8 mouse cellular contexts compared by ENCODE assay signal in the genomic region with DNA sequence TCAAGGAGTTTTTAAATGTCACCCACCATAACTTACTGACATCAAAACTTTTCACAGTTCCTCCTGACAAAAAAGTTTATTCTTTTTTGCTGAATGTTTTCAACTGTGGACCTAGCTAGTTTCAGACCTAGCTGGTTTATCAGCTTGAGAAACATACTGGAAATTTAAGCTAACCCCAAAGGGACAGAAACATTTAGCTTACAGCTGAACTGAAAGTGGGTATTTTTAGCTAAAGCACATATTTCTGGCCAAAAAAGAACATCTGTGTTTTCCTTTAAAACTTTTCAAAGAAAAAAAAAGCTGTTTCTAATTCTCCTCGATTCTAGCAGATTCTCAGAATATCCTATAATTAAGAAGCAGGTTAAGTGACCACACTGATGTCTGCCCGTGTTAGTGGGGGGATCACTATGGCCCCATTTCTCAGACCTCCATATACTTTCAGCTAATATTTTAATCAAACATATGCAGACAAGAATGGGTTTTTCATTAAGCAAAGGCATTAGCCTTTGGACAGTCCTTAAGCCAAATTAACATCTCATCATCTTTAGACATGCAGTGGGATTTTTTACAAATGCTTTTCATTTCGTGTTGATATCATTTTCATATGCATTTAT. TPM values are rescaled to one million over a fixed set of nuclear protein-coding genes. Genes with fewer than 3 reads are reported as not detected.
DNase-seq lines count a peak whose midpoint lies in the region; ATAC-seq lines count a peak whose summit lies in the region.

No protein-coding gene starts in this region.

- no peak for DNase-seq in lung, postnatal 4 days
- DNase-seq in splenic B cell, adult 2 months (ENCODE audit: low read depth, low spot score) = peak; percentile 25
- DNase-seq in MN1 (ENCODE audit: low spot score) = no peak
- DNase-seq in thymus, postnatal 14 days = no peak
- no peak for DNase-seq in adrenal gland, postnatal 25 days

- H3K4me2 ChIP-seq in lung, embryonic 16.5 days (ENCODE audit: low read depth, low read length) = peak overlapping the region; percentile 75
- peak overlapping the region; percentile 69 for H3K4me2 ChIP-seq in forebrain, embryonic 13.5 days
- peak overlapping the region; percentile 77 for H3K4me2 ChIP-seq in limb, embryonic 13.5 days (replicated peaks)

- ATAC-seq in lung, embryonic 16.5 days (ENCODE audit: low read depth) = no peak
- no peak for ATAC-seq in forebrain, embryonic 13.5 days
- no peak for ATAC-seq in limb, embryonic 13.5 days (ENCODE audit: low FRiP score, low read depth)

- no peaks in the 10 kb centered on the region for H3K27me3 ChIP-seq in lung, embryonic 16.5 days (ENCODE audit: control insufficient read depth, insufficient read depth, low read depth, low read length)
- H3K27me3 ChIP-seq in forebrain, embryonic 13.5 days = no peaks in the 10 kb centered on the region
- H3K27me3 ChIP-seq in limb, embryonic 13.5 days = no peaks in the 10 kb centered on the region
- no peaks in the 10 kb centered on the region for H3K27me3 ChIP-seq in splenic B cell, adult 2 months (ENCODE audit: control insufficient read depth, insufficient read depth, low read length, poor library complexity, severe bottlenecking)

- H3K27ac ChIP-seq in lung, embryonic 16.5 days (ENCODE audit: low read length) = no peak overlapping the region
- 0 out of 2 replicates have a peak overlapping the region, but pooled peaks have one; percentile 98 for H3K27ac ChIP-seq in forebrain, embryonic 13.5 days
- no peak overlapping the region for H3K27ac ChIP-seq in limb, embryonic 13.5 days

- 29% methylated on average over 3 of the region's 3 CpGs for WGBS in lung, embryonic 16.5 days
- 42% methylated on average over 3 of the region's 3 CpGs for WGBS in forebrain, embryonic 13.5 days
- WGBS in limb, embryonic 13.5 days = 29% methylated on average over 3 of the region's 3 CpGs

- H3K4me1 ChIP-seq in lung, embryonic 16.5 days (replicated peaks; ENCODE audit: control insufficient read depth, insufficient read depth, low read length) = peaks cover 13% of the 10 kb centered on the region
- peaks cover 24% of the 10 kb centered on the region for H3K4me1 ChIP-seq in forebrain, embryonic 13.5 days
- peaks cover 18% of the 10 kb centered on the region for H3K4me1 ChIP-seq in limb, embryonic 13.5 days

- H3K9ac ChIP-seq in lung, embryonic 16.5 days (ENCODE audit: low read length) = no peak overlapping the region
- peak overlapping the region; percentile 97 for H3K9ac ChIP-seq in forebrain, embryonic 13.5 days
- peak overlapping the region; percentile 25; the same call in 1 of the 2 replicates for H3K9ac ChIP-seq in limb, embryonic 13.5 days

- H3K9me3 ChIP-seq in lung, embryonic 16.5 days (ENCODE audit: control insufficient read depth, low read length) = no peaks in the 10 kb centered on the region
- no peaks in the 10 kb centered on the region for H3K9me3 ChIP-seq in forebrain, embryonic 13.5 days (replicated peaks)
- no peaks in the 10 kb centered on the region for H3K9me3 ChIP-seq in limb, embryonic 13.5 days

- no peaks in the 10 kb centered on the region for H3K36me3 ChIP-seq in lung, embryonic 16.5 days (ENCODE audit: control insufficient read depth, insufficient read depth, low read length)
- peaks cover 3% of the 10 kb centered on the region for H3K36me3 ChIP-seq in forebrain, embryonic 13.5 days (ENCODE audit: poor library complexity, severe bottlenecking)
- peaks cover 3% of the 10 kb centered on the region for H3K36me3 ChIP-seq in limb, embryonic 13.5 days
- no peaks in the 10 kb centered on the region for H3K36me3 ChIP-seq in splenic B cell, adult 2 months (ENCODE audit: control insufficient read depth, insufficient read depth, low read length, poor library complexity, severe bottlenecking)

- H3K4me3 ChIP-seq in lung, embryonic 16.5 days (ENCODE audit: low read length) = peak overlapping the region; percentile 28
- H3K4me3 ChIP-seq in forebrain, embryonic 13.5 days = peak overlapping the region; percentile 83
- H3K4me3 ChIP-seq in limb, embryonic 13.5 days = peak overlapping the region; percentile 80

RNA-seq across cellular contexts. Expression of a gene that starts 10.9 kb away (rescaled TPM):
- polyA plus RNA-seq in lung, embryonic 16.5 days (2015; fragmentation: Nextera tagmentation; extraction: Ambion mirVana) = 28.7 and 31.3 TPM in 2 replicates
- polyA plus RNA-seq in forebrain, embryonic 13.5 days (2015; fragmentation: Nextera tagmentation; extraction: Ambion mirVana) = 74.3 and 75.2 TPM in 2 replicates
- polyA plus RNA-seq in limb, embryonic 13.5 days (2015; fragmentation: Nextera tagmentation; extraction: Ambion mirVana) = 49.3 and 50.2 TPM in 2 replicates
- 40.1 and 57.3 TPM in 2 replicates for total RNA-seq in adrenal gland, postnatal 25 days (2021)

Comparison
In these comparisons a context has a peak if more than half of its experiments do, and no peak if none do; other contexts are left out.
1. H3K4me3 ChIP-seq: peak in every context shown above with its lines; median percentile 83 in forebrain, embryonic 13.5 days; 80 in limb, embryonic 13.5 days; 28 in lung, embryonic 16.5 days.